Mouse (Mus musculus) MEL-GATA-1-ER (cell line): ENCODE data around the gene Clpb.

Experiments
- DNase-seq: peaks from one replicate; pipeline ENCODE4 v3.0.0-alpha.2; 2012; ENCODE audit warnings: low read depth; ENCODE audit errors: extremely low read depth

Gene Clpb

GRCm38 (mm10) chr7:101676033-101676761, 12.8 kb downstream of the Clpb start:
- DNase-seq: no peak

- no peak for DNase-seq
Observed at GRCm38 (mm10) chr7:101676762-101677308, 13.4 kb downstream of the Clpb start.

- no peak for DNase-seq
Observed at GRCm38 (mm10) chr7:101679591-101679990, 16.2 kb downstream of the Clpb start.

- no peak for DNase-seq
Observed at GRCm38 (mm10) chr7:101680961-101681360, 17.5 kb downstream of the Clpb start.

- DNase-seq: no peak
Observed at GRCm38 (mm10) chr7:101681565-101682071, 18.2 kb downstream of the Clpb start.

GRCm38 (mm10) chr7:101682886-101683285, 19.5 kb downstream of the Clpb start:
- DNase-seq: no peak

- DNase-seq: no peak
Observed at GRCm38 (mm10) chr7:101683976-101684630, 20.7 kb downstream of the Clpb start.

- DNase-seq: no peak
Observed at GRCm38 (mm10) chr7:101684671-101685070, 21.2 kb downstream of the Clpb start.

- no peak for DNase-seq
Observed at GRCm38 (mm10) chr7:101687144-101687543, 23.7 kb downstream of the Clpb start.

- no peak for DNase-seq
Observed at GRCm38 (mm10) chr7:101690471-101690870, 27.0 kb downstream of the Clpb start.

- DNase-seq: no peak
Observed at GRCm38 (mm10) chr7:101691863-101692262, 28.4 kb downstream of the Clpb start.

GRCm38 (mm10) chr7:101692446-101692845, 29.0 kb downstream of the Clpb start:
- no peak for DNase-seq

- no peak for DNase-seq
Observed at GRCm38 (mm10) chr7:101695483-101695882, 32.0 kb downstream of the Clpb start.

- DNase-seq: peak; percentile 48
Observed at GRCm38 (mm10) chr7:101696931-101697723, 33.7 kb downstream of the Clpb start.

- DNase-seq: no peak
Observed at GRCm38 (mm10) chr7:101700296-101700695, 36.9 kb downstream of the Clpb start.

- no peak for DNase-seq
Observed at GRCm38 (mm10) chr7:101702706-101703105, 39.3 kb downstream of the Clpb start.

- DNase-seq: no peak
Observed at GRCm38 (mm10) chr7:101709586-101709985, 46.2 kb downstream of the Clpb start.

- DNase-seq: no peak
Observed at GRCm38 (mm10) chr7:101710236-101710635, 46.8 kb downstream of the Clpb start.

GRCm38 (mm10) chr7:101713828-101714400, 50.5 kb downstream of the Clpb start:
- DNase-seq: no peak

GRCm38 (mm10) chr7:101715041-101715551, 51.7 kb downstream of the Clpb start:
- DNase-seq: no peak

GRCm38 (mm10) chr7:101720356-101720755, 56.9 kb downstream of the Clpb start:
- DNase-seq: no peak
